Mouse (Mus musculus) kidney, embryonic 14.5 days (tissue): ENCODE measurements around the gene Cend1. TPM values are rescaled to one million over a fixed set of nuclear protein-coding genes. Genes with fewer than 3 reads are reported as not detected.
A peak's percentile ranks its signal among the peaks of the same experiment; 100 is the strongest.
"Not testable (repeated sequence)": the region's sequence is repeated elsewhere in the genome, so short reads cannot be mapped to it uniquely, and the experiment has no call there.

ENCODE experiments used
- ATAC-seq: fragments of 200-750 bp; cut with Nextera tagmentation; 2 replicates; pipeline ENCODE4 v1.8.0; 2017; ENCODE audit warnings: moderate number of reproducible peaks, mild to moderate bottlenecking, moderate TSS enrichment, moderate library complexity; ENCODE audit not compliant: low FRiP score, low TSS enrichment
- H3K27ac ChIP-seq: fragments of 300-500 bp; sonication (generic); 2 replicates; pipeline ENCODE4 v1.5.1; 2014; ENCODE audit warnings: low read depth, mild to moderate bottlenecking, low read length, moderate library complexity, mixed read lengths
- H3K27me3 ChIP-seq: fragments of 300-500 bp; sonication (generic); 2 replicates; pipeline ENCODE4 v1.6.1; 2014; ENCODE audit warnings: mild to moderate bottlenecking, low read length; ENCODE audit not compliant: control insufficient read depth, insufficient read depth
- H3K36me3 ChIP-seq: fragments of 300-500 bp; sonication (generic); 2 replicates; pipeline ENCODE4 v1.6.1; 2014; ENCODE audit warnings: low read length, mixed read lengths; ENCODE audit not compliant: control insufficient read depth, insufficient read depth
- H3K4me1 ChIP-seq: fragments of 300-500 bp; sonication (generic); 2 replicates; pipeline ENCODE4 v1.6.1; 2014; ENCODE audit warnings: low read length, mixed read lengths; ENCODE audit not compliant: control insufficient read depth, insufficient read depth
- H3K4me2 ChIP-seq: fragments of 300-500 bp; sonication (generic); replicated peaks from 2 replicates; pipeline ENCODE4 v1.6.1; 2014; ENCODE audit warnings: low read depth, mild to moderate bottlenecking, low read length
- H3K4me3 ChIP-seq: fragments of 300-500 bp; sonication (generic); 2 replicates; pipeline ENCODE4 v1.5.1; 2014; ENCODE audit warnings: mild to moderate bottlenecking, low read length
- H3K9ac ChIP-seq: fragments of 300-500 bp; sonication (generic); 2 replicates; pipeline ENCODE4 v1.6.1; 2014; ENCODE audit warnings: low read depth, mild to moderate bottlenecking, low read length, moderate library complexity
- H3K9me3 ChIP-seq: fragments of 300-500 bp; sonication (generic); 2 replicates; pipeline ENCODE4 v1.6.1; 2016; ENCODE audit warnings: low read length; ENCODE audit not compliant: control insufficient read depth
- WGBS: fragments of 180-500 bp; shearing (Covaris S2); extraction: QIAGEN DNeasy Blood & Tissue Kit; methylation state at CpG from one replicate; pipeline ENCODE4 v1.1.7; 2014; 5-methylcytosine and 5-hydroxymethylcytosine counted together
- polyA plus RNA-seq: library from polyadenylated mRNA; unstranded; fragments of >200 nt; fragmentation: Nextera tagmentation; extraction: Ambion mirVana; gene quantifications from 2 replicates; pipeline ENCODE4 v1.2.1, GENCODE M21; 2014

Gene Cend1
- polyA plus RNA-seq, 1 experiment from 2014 or later, result 0.46 TPM

GRCm38 (mm10) chr7:141455610-141456314, 26.5 kb upstream of the Cend1 start:
- H3K27me3 ChIP-seq, result peaks cover 4% of the 10 kb centered on the region; the same call in 1 of the 2 replicates
- H3K4me2 ChIP-seq, result peak overlapping the region; percentile 98
- H3K9ac ChIP-seq, result peak overlapping the region; percentile 69
- peak overlapping the region; percentile 58 for H3K4me3 ChIP-seq
- peaks cover 10% of the 10 kb centered on the region for H3K4me1 ChIP-seq
- no peaks in the 10 kb centered on the region for H3K9me3 ChIP-seq
- peak; percentile 25 for ATAC-seq
- 0% methylated on average over 23 of the region's 23 CpGs for WGBS
- peaks cover 14% of the 10 kb centered on the region for H3K36me3 ChIP-seq
- H3K27ac ChIP-seq, result peak overlapping the region; percentile 48

GRCm38 (mm10) chr7:141454967-141455551, 25.8 kb upstream of the Cend1 start, which contains the start of gene Pnpla2:
Pnpla2 (plus strand) TSS chr7:141455198.
- WGBS, result 1% methylated on average over 44 of the region's 45 CpGs
- H3K4me2 ChIP-seq, result peak within 1 kb of the TSS; percentile 98
- peak within 1 kb of the TSS; percentile 58 for H3K4me3 ChIP-seq
- peak within 1 kb of the TSS; percentile 69 for H3K9ac ChIP-seq
- no peaks in the 10 kb centered on the region for H3K27me3 ChIP-seq
- no peaks in the 10 kb centered on the region for H3K9me3 ChIP-seq
- H3K36me3 ChIP-seq, result peaks cover 21% of the 10 kb centered on the region
- peak; percentile 85 for ATAC-seq
- H3K4me1 ChIP-seq, result peaks cover 10% of the 10 kb centered on the region
- H3K27ac ChIP-seq, result peak within 1 kb of the TSS; percentile 48

- no peak for ATAC-seq
- Histone ChIP-seq H3K9ac (no peak overlapping the region), H3K27me3 (no peaks in the 10 kb centered on the region), H3K4me1 (peaks cover 13% of the 10 kb centered on the region), H3K27ac (no peak overlapping the region), H3K36me3 (peaks cover 35% of the 10 kb centered on the region), H3K9me3 (no peaks in the 10 kb centered on the region), H3K4me3 (no peak overlapping the region), H3K4me2 (no peak overlapping the region)
- WGBS, result 68% methylated on average over 2 of the region's 2 CpGs
Measured at GRCm38 (mm10) chr7:141453636-141454035, 24.3 kb upstream of the Cend1 start.

- no peak for ATAC-seq
- peaks cover 39% of the 10 kb centered on the region for H3K36me3 ChIP-seq
- no peak overlapping the region for H3K4me2 ChIP-seq
- no peak overlapping the region for H3K9ac ChIP-seq
- H3K9me3 ChIP-seq, result no peaks in the 10 kb centered on the region
- peaks cover 17% of the 10 kb centered on the region for H3K4me1 ChIP-seq
- H3K4me3 ChIP-seq, result no peak overlapping the region
- no peak overlapping the region for H3K27ac ChIP-seq
- no peaks in the 10 kb centered on the region for H3K27me3 ChIP-seq
Measured at GRCm38 (mm10) chr7:141451928-141452327, 22.6 kb upstream of the Cend1 start.

- peak; percentile 91 for ATAC-seq
- Histone ChIP-seq H3K4me2 (peak within 1 kb of the TSS; percentile 58), H3K9ac (peak within 1 kb of the TSS; percentile 94), H3K27ac (peak within 1 kb of the TSS; percentile 74), H3K36me3 (peaks cover 39% of the 10 kb centered on the region), H3K4me1 (peaks cover 23% of the 10 kb centered on the region), H3K27me3 (no peaks in the 10 kb centered on the region), H3K4me3 (peak within 1 kb of the TSS; percentile 86), H3K9me3 (no peaks in the 10 kb centered on the region)
- under 1% methylated on average over 63 of the region's 63 CpGs for WGBS
Measured at GRCm38 (mm10) chr7:141447110-141447991, 18.1 kb upstream of the Cend1 start, which contains the start of gene Rplp2. Rplp2 (plus strand) TSS chr7:141447370.

GRCm38 (mm10) chr7:141446374-141446773, 17.1 kb upstream of the Cend1 start:
- not testable (repeated sequence) for ATAC-seq, H3K9me3 ChIP-seq, H3K27me3 ChIP-seq, H3K27ac ChIP-seq, H3K9ac ChIP-seq
- Histone ChIP-seq H3K4me3 (peak overlapping the region; percentile 86; the same call in 1 of the 2 replicates), H3K4me2 (peak overlapping the region; percentile 58; the same call in 1 of the 2 replicates), H3K36me3 (peaks cover 35% of the 10 kb centered on the region), H3K4me1 (peaks cover 24% of the 10 kb centered on the region)
- 81% methylated on average over 3 of the region's 3 CpGs for WGBS

GRCm38 (mm10) chr7:141443828-141444237, 14.5 kb upstream of the Cend1 start, which contains the start of gene Pidd1:
Pidd1 (minus strand) TSS chr7:141444025.
- peaks cover 31% of the 10 kb centered on the region for H3K36me3 ChIP-seq
- peak; percentile 50 for ATAC-seq
- under 1% methylated on average over 25 of the region's 25 CpGs for WGBS
- H3K27me3 ChIP-seq, result no peaks in the 10 kb centered on the region
- H3K4me1 ChIP-seq, result peaks cover 23% of the 10 kb centered on the region
- peak within 1 kb of the TSS; percentile 46 for H3K4me3 ChIP-seq
- peak within 1 kb of the TSS; percentile 27; the same call in 1 of the 2 replicates for H3K27ac ChIP-seq
- peak within 1 kb of the TSS; percentile 70 for H3K9ac ChIP-seq
- H3K9me3 ChIP-seq, result no peaks in the 10 kb centered on the region
- peak within 1 kb of the TSS; percentile 82 for H3K4me2 ChIP-seq

GRCm38 (mm10) chr7:141443081-141443821, 14.0 kb upstream of the Cend1 start:
- ATAC-seq, result peak; percentile 21; the same call in 1 of the 2 replicates
- H3K4me3 ChIP-seq, result peak overlapping the region; percentile 46
- peak overlapping the region; percentile 82 for H3K4me2 ChIP-seq
- peak overlapping the region; percentile 70 for H3K9ac ChIP-seq
- peaks cover 17% of the 10 kb centered on the region for H3K4me1 ChIP-seq
- H3K9me3 ChIP-seq, result no peaks in the 10 kb centered on the region
- 22% methylated on average over 12 of the region's 12 CpGs for WGBS
- H3K27ac ChIP-seq, result peak overlapping the region; percentile 27; the same call in 1 of the 2 replicates
- H3K27me3 ChIP-seq, result no peaks in the 10 kb centered on the region
- H3K36me3 ChIP-seq, result peaks cover 32% of the 10 kb centered on the region
